Comparison of ENCODE assay signal across 7 mouse cellular contexts in genomic region chr2:73867764-73868487, GRCm38 (mm10). TPM values are rescaled to one million over a fixed set of nuclear protein-coding genes. Genes with fewer than 3 reads are reported as not detected.
DNase-seq lines count a peak whose midpoint lies in the region; ATAC-seq and TF ChIP-seq lines count a peak whose summit lies in the region.

No protein-coding gene starts in this region.

- no peaks in the 10 kb centered on the region for H3K4me1 ChIP-seq in thymus, adult 2 months (replicated peaks; ENCODE audit: control insufficient read depth, insufficient read depth, low read length)

- peak; percentile 61 for ATAC-seq in CD4-positive, CD25-positive, alpha-beta regulatory T cell, adult 4 months

- peak; percentile 75 for DNase-seq in T-cell, adult 2 months (ENCODE audit: low spot score)
- DNase-seq in embryo, embryonic 10 days (ENCODE audit: low spot score) = peak; percentile 27
- peak; percentile 33 to 70 for DNase-seq in heart, postnatal 10 days
- peak; percentile 18 to 50 for DNase-seq in left cerebral cortex, postnatal 10 days (ENCODE audit: extremely low spot score in 1 of 2, low spot score in 2 of 2)
- DNase-seq in natural killer cell, adult 2 months (ENCODE audit: low spot score in 2 of 2) = peak; percentile 68 to 71
- DNase-seq in thymus, adult 2 months = peak; percentile 45

- WGBS in thymus, adult 2 months = 88% methylated on average over 16 of the region's 16 CpGs

- H3K4me3 ChIP-seq in thymus, adult 2 months (ENCODE audit: control insufficient read depth, insufficient read depth, low read length) = no peak overlapping the region

- peaks cover 9% of the 10 kb centered on the region for H3K36me3 ChIP-seq in thymus, adult 2 months (ENCODE audit: control insufficient read depth, insufficient read depth, low read length)

- no peaks in the 10 kb centered on the region for H3K27me3 ChIP-seq in thymus, adult 2 months (ENCODE audit: control insufficient read depth, insufficient read depth, low read length)

- no peak overlapping the region for H3K27ac ChIP-seq in thymus, adult 2 months (ENCODE audit: control insufficient read depth, insufficient read depth, low read length)

- peak; percentile 38; the same call in 1 of the 2 replicates for TF ChIP-seq CTCF in thymus, adult 2 months (IDR thresholded peaks at IDR 0.05; ENCODE audit: borderline replicate concordance, control insufficient read depth, extremely low read depth, insufficient read depth, low read length, poor library complexity)

- TF ChIP-seq POLR2A in thymus, adult 2 months (IDR thresholded peaks at IDR 0.05; ENCODE audit: control insufficient read depth, extremely low read depth, insufficient read depth, low read length, poor library complexity) = no peak

- intact Hi-C loops in heart, postnatal 10 days (cut with DNase I) = loop anchor here (5.0 to 10.0 kb wide), 2 partner anchors 76 to 283 kb away; partner anchors contain the start of gene Chrna1
- intact Hi-C loops in left cerebral cortex, postnatal 10 days (cut with DNase I) = no loop called here

RNA-seq across cellular contexts. Expression of gene Atf2, which starts 24.5 kb away (rescaled TPM):
- polyA plus RNA-seq in CD4-positive, CD25-positive, alpha-beta regulatory T cell, adult 4 months (2017; shearing (Covaris generic)) = 10 to 100 TPM; 58.6 to 77.9 TPM
- total RNA-seq in heart, postnatal 10 days (2021) = 10 to 100 TPM; 43.8 to 47.0 TPM
- total RNA-seq in left cerebral cortex, postnatal 10 days (2021) = 100 to 1,000 TPM; 146 to 151 TPM
- 23.9 and 24.1 TPM in 2 replicates for polyA plus RNA-seq in thymus, adult 2 months (2012; rRNA removed)

RNA-seq across cellular contexts. Expression of gene Atp5g3, which starts 43.2 kb away (rescaled TPM):
- polyA plus RNA-seq in CD4-positive, CD25-positive, alpha-beta regulatory T cell, adult 4 months (2017; shearing (Covaris generic)) = 100 to 1,000 TPM; 324 to 345 TPM
- total RNA-seq in heart, postnatal 10 days (2021) = 1,000 to 10,000 TPM; 3,482 to 3,602 TPM
- 100 to 1,000 TPM; 615 to 663 TPM for total RNA-seq in left cerebral cortex, postnatal 10 days (2021)
- 378 and 530 TPM in 2 replicates for polyA plus RNA-seq in thymus, adult 2 months (2012; rRNA removed)

Comparison
In these comparisons a context has a peak if more than half of its experiments do, and no peak if none do; other contexts are left out.
1. RNA of gene Atp5g3, which starts 43.2 kb away (total RNA-seq): 3,482 to 3,602 TPM in heart, postnatal 10 days; 615 to 663 TPM in left cerebral cortex, postnatal 10 days; every median in the first group is over 4 times any median in the second.
2. Peak in every context shown above with its lines, with median percentiles within 50 percentile points of each other: DNase-seq.